Mouse (Mus musculus) mature B cell (primary cell): ENCODE results near the gene Rasa3.

ENCODE experiments used
- in situ Hi-C: fragments of 300-500 bp; cut with MboI; formaldehyde crosslinking; loops from 2 replicates; pipeline ENCODE4 v1.14.3; 2019

The Rasa3 gene

DNA sequence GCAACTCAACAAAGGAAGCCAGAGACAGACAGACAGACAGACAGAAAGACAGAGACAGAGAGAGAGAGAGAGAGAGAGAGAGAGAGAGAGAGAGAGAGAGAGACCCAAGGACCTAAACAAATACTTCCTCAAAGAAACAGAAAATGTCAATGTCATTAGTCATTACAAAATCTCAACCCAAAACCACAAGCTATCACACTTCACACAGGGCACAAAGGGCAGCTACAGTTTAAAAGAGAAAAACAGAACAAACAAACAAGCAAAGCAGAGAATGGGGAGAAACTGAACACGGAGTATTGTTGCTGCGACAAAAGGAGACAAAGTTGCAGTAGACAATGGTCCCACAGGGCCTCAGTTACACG lies 28.3 kb downstream of the Rasa3 start:
- in situ Hi-C loops: no loop called here

DNA sequence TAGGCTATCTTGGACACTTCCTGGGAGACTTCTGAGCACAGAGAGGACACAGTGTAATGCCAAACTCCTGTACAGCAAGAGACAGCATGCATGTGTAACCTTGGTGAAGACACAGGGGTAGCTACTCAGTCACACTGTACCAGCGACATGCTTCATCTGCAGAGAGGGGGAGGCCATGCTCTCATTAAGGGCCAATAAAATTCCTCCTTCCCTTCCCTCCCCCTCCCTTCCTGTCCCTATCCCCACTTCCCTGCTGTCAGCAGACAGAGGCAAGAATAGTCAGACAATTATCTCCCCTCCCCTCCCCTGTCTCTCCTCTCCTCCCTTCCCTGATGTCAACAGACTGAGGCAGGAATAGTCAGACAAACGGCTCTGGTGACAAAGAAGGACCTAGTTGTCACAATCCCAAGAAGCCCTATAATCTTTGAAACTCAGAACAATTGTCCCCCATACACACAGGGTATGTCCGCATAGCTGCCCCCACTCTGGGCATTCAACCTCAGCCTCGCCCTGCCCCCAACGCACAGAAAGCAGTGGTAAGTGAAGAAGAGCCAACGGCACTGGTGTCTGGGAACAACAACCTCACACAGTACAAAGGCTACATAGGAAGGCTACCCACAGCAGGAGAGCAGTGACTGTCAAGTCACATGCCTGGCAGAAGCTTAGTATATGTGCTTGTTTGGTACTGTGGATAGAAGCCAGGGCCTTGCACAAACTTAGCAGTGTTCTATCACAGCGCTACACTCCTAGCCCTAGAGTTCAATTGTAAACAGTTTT lies 28.8 kb downstream of the Rasa3 start:
- in situ Hi-C loops: no loop called here

DNA sequence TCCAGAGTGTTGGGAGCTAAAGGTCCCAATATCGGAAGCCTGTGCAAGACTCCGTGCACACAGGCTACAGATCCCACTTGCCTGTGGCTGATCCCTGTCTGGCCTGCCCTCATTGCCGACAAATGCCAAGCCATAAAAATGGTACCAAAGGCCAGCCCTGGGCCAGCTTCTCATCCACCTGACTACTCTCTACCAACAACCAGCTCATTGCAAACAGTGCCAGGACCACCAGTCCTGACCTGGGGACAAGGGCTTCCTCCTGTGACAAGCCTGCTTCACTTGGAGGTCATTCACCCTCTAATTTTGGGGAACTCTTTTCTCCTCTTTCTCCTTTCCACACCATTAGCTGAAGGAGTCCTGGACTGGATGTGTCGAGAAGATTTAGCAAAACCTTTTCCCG lies 29.8 kb downstream of the Rasa3 start:
- in situ Hi-C loops: no loop called here

DNA sequence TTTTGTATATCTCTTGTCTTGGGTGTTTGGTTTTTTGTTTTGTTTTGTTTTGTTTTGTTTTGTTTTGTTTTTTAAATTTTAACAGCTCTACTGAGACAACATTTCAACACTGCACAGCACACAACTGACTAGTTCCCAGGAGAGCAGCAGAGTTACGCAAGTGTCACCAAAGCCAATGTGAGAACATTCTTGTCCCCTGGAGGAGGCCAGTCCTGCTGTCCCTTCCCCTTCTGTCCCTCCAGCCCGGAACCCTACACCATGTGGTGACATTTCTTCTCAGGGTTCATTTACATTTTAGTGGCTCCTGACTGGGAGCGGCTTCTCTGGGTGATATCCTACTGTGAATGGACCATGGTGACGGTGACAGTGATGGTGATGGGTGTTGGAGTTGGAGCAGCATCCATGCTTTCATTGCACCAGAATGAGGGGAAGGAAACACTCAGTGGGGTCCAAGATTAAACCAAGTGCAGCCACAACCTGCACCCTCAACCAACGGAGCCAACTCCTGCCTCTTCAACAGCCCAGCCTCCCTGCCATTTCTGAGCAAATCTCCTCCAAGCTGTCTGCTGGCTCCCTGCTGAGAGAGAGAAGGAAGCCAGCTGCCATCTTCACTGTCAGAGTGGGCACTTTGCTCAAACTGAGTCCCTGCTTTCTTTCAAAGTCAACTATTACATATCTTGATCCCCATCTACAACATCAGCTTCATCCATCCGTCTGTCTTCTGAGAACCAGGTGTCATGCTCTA lies 32.3 kb downstream of the Rasa3 start:
- in situ Hi-C loops: no loop called here

DNA sequence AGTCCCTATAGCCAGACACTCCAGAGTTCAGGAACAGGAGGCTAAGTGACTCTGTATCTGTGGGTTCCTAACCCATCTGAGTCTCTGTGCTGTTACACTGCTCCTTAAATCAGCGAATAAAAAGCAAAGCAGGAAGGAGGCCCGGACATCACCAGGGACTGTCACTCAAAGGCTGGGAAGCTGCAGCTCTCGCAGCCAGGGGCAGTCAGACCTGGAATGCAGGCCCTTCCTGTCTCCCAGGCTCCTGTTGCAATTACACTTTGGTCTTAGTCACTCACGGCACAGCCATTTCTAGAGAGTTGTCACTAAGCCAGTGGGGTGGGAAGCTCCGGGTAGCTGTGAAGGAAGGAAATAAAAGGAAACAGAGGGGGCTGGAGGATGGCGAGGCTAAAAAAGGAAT lies 33.2 kb downstream of the Rasa3 start:
- in situ Hi-C loops: no loop called here

DNA sequence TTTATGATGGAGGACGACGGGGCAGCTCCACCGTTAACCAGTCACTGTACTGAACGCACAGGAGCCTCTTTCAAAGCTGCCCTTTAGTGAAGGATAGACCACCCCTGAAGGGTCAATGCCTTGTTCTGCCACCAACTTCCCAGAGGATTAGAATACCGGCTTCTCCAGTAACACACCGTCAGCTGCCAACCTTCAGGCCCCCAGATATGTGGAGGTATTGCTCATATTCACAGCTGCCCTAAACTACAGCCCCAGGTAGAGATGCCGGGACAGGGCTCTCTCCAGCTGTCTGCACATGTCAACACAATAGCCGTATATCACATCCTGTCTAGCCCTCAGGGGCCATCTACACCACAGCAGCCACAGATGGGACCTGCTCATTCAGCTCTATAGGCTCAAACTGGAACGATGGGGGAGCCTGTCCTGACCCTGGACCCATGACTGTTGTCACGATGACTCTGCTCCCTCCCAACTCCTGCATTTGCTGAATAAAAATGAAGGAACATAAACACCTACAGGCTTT lies 34.7 kb downstream of the Rasa3 start:
- in situ Hi-C loops: no loop called here

DNA sequence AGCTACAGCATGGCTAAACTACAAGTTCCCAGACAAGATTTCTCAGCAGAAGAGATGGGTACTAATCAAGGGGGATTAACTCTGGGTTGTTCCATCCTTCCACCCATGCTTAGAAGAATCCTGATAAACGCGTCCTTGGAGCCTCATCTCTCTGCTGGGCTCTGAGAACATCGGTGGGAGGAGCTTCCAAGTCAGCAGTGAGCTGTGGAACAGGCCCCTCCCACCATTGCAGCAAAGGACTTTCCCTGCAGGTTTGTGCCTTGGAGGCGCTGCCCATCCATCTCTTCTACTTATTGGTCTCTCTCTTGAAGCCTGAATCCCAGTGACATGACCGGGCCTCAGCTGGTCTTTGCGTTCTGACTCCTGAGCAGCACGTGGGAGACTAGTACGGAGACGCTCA lies 36.2 kb downstream of the Rasa3 start:
- in situ Hi-C loops: no loop called here

DNA sequence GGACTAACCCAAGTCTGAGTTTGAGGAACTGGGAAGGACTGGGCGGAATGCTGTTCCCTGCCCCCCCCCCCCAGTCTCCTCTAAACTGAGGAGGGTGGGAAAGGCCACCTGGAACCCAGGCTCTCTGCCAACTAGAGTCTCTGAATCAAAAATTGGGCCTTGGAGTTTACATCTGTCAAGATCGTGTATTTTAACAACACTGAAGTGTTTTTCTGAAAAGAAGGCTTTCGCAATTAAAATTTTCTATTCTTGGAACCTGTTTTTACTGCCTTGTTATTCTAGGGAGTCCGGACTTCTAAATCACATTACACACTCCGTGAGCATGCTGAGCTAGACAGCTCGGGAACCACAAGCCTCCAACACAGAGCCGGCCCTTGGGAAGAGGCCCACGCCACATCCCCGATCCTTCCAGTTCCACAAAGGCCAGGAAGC lies 36.9 kb downstream of the Rasa3 start:
- in situ Hi-C loops: no loop called here

DNA sequence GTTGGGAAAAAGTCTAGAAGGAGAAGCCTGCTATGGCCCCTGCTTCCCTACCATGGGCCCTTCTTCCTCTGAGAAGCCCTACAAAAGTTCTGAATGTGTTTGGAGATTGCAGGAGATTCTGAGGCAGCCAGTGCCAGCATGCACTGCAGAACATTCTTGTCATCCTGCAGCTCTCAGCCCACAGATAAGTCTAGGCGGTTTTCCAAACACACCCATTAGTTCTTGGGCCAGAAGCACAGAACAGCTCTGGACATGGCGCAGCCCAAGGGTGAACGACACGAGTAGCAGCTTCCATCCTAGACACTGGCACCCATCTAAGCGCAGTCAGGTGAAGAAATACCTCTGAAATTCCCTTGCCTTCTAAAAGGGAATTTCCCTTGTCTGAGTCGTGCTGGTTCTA lies 44.3 kb downstream of the Rasa3 start:
- in situ Hi-C loops: no loop called here

DNA sequence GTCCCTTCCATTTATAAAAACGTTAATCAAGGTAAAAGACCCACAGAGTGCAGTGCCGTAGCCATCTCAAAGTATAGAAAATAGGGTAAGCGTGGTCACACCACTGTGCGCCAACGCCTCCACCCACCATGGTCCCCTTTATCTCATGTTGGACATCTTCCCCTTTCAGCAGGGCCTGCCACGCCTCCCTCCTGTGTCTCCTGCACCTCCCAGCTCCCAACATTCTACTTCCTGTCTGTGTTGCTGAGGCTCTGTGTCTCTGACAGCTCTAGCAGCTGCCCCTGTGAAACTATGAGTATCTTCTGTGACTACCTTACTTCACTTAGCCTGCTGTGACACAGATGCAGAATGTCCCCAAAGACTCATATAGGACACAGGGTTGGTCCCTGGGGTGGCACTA lies 45.1 kb downstream of the Rasa3 start:
- in situ Hi-C loops: no loop called here

DNA sequence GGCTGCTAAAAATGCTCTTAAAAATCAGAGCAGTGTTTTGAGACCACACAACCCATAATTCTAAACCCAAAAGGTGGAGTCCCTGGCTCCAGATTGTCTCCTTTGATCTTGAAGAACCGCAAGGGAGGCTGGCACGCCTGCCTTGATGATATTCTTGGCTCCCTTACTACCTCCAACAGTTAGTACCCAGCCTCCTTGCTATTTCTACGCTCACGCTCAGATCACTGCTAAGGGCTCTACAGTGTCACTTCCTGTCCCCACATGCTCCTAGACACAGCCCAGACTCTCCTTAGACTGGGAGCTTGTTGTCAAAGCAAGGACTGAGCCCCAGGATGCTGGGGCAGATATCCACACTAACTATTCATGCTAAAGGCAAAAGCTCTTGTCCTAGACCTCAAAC lies 46.6 kb downstream of the Rasa3 start:
- in situ Hi-C loops: no loop called here

DNA sequence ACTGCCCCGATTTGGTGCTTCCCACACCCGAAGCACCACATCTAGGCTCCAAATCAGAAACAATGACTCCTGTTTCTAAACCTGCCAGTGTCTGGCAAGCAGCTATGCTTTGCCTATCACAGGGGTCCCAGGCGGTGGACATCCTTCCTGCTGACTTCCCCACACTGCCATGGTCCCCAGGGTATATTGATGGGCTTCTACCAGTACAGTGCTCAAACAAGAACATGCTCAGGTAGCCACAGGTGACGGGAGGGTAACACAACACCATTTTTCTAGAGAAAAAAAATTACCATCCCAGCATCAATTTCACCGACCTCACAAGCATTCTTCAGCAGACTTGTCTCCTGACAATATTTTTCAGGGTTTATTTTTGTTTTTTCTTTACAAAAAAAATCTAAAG lies 47.2 kb downstream of the Rasa3 start:
- in situ Hi-C loops: no loop called here

DNA sequence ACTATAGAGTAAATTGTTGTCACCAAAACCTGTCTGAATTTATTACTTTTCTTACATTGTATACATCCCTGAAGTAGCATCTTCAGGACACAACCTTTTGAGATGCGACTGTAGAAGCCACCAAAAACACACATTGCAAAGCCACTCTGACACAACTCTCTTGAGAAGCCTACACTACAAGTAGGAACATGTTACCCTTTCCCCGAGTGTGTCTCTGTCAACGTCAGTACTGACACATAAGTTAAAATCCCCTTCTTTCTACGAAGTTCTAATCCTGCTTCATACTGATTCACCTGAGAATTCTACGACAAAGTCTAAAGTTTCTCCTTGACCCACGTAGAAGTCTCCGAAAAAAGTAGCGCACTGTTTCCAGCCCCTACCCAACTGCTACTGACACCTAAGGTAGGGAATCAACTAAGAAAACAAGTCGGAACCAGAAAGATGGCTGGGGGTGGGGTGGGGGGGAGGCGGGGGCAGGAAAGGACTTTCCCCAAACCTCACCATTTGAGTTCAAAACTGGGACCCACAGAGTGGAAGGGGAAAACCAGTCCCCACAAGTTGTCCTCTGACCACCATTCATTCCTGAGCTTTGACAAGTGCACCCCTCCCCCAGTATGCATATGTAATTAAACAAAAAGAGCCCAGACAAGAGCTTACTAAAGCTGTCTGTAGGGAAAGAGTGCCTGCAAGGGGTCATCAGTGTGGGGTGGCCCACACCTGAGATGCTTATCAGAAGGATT lies 47.9 kb downstream of the Rasa3 start:
- in situ Hi-C loops: no loop called here

DNA sequence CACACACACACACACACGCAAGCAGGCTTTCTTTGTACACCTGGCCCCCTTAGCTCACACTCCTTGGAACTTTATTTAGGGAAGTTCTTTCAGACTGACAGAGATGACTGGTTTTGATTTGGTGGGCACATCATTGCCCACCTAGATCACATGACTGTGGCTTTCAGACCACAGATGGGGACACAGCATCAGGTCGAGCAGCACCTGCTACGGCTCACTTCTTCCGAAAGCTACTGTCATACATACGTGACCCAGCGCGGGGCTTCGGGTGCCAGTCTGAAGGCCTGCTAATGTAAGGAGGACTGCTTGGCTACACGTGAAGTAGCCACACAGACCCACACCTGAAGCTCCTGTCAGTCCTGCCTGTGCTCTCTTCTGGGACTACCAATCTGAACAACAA lies 49.3 kb downstream of the Rasa3 start:
- in situ Hi-C loops: no loop called here

DNA sequence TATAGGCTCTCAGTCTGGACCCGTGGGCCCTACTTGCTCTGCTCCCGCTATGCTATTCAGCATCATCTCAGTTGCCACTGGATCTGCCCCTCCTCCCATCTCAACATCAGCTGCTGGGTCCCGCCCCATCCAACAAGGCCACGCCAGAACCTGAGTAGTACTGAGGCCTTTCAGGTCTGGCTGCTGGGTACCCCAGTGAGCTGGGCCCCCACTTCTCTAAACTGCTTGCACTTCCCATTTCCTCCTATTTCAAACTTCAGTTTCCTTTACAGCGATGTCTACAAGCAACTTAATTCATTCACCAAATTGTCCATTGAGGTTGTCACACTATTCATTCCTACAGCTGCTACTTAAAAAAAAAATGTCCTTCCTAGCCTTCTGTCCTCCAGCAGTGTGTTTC lies 49.8 kb downstream of the Rasa3 start:
- in situ Hi-C loops: no loop called here

DNA sequence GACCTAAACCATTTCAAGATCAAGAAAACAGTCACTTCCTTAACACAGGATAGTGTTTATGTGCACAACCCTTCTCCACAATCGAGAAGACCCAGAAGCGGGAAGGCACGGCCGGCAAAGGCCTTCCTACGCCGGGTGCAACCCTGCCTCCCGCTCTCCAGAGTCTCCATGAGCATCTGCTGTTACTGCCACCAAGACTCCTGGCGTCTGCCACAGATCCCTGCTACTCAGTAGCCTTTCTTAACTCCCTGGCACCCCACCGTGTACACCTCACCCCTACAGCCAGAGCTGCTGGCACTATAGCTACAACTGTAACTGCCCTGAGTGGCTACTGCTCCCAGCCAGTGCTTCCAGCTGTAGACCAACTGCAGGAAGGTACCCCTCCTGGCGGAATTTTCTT lies 51.3 kb downstream of the Rasa3 start:
- in situ Hi-C loops: no loop called here

DNA sequence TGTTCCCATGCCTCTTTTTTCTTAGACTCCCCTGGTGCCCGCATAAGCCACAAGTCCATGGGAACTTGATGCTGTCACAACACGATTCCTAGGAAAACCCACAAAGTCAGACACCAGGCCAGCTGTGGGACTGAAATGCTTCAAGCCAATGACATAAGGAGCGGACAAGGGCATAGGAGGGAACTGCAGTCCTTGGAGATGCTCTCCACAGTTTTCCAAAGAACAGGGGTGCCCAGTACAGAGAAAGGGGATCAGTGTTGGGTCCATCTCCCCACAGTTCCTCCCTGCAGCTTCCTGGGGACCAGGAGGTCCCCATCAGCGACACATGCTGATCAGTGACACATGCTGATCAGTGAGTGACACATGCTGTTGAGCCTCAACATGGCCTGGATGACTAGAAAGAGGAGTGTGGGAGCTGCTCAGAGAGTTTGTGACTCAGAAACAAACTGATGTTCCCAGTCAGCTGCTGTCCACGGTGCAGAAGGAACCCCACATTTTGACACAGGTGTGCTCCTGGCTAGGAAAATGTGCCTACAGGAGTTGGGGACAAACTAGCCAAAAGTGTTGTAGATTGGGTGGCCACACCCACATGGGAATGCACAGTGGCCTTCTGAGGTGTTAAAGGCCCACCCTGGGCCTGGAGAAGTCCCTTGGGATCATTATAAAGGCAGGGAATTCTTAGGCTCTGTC lies 52.0 kb downstream of the Rasa3 start:
- in situ Hi-C loops: no loop called here

DNA sequence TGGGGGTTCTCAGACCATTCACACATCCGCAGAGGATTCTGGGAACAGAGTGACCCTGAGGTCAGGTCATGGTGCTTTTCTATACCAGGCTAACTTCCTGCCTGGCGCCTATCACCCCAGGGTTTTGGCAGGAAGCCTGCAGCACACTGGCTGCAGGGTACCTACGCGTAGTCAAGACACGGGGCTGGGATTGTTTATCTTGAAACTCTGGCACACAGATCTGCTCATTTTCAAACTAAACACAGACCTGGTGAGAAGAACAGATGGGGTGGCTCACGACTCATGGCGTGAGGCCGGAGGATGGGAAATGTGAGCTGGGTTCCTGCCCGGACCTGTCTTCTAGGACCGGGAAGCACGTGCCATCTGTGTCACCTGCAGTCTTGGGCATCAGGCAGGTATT lies 52.5 kb downstream of the Rasa3 start:
- in situ Hi-C loops: no loop called here

DNA sequence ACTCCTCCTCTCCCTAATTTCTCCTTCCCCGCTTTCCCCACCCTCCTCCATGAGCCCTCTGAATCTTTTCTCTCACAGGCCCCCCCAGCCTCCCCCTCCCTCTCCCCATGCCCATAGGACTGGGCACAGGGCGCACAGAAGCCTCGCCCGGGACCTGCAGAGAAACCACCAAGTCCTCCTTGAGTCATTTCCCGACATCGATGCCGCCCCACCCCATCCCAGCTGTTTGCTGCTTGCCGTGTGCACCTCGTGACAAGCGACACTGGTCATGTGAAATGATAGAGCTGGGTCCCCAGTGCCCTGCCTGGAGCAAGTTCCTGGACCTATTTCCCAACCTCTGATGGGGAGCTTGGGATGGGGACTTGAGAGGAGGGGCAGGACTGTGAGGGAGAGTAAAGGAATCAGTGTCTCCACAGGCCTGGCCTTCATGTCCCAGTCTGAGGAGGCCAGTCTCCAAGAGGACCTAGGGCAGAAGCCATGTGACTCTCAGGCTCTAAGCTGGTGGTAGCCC lies 53.4 kb downstream of the Rasa3 start:
- in situ Hi-C loops: no loop called here

DNA sequence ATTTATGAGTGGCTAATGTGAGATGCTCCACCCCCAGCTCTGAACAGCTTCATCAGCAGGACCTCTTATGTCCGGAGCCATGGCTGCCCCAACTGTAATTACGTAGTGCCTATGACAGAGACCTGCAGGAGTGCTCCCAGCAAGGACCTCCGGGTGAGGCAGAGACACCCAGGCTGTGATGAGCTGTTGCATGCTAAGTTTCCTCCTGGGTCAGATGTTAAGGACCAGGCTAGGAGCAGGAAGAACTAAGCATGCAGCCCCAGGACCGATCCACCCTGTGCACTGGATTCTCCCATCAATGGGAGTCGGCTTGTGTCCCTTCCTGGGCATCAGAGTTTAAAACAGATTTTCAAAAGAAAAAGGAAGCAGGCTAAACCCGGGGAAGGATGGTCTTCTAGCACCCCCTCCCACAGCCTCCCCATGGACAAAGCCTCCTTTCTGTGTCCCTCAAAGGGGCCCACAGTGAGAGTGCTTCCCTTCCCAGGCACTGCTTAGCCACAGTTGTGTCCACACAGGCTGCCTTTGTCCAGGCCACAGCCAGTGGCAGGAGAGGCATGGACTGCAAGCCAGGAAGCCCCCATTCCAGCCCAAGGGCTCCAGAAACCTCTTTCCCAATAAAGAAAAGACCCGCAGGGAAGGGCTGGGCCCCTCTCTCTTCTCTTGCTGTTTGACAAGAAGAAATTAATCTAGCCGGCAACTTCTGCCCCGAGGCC lies 54.2 kb downstream of the Rasa3 start:
- in situ Hi-C loops: no loop called here

DNA sequence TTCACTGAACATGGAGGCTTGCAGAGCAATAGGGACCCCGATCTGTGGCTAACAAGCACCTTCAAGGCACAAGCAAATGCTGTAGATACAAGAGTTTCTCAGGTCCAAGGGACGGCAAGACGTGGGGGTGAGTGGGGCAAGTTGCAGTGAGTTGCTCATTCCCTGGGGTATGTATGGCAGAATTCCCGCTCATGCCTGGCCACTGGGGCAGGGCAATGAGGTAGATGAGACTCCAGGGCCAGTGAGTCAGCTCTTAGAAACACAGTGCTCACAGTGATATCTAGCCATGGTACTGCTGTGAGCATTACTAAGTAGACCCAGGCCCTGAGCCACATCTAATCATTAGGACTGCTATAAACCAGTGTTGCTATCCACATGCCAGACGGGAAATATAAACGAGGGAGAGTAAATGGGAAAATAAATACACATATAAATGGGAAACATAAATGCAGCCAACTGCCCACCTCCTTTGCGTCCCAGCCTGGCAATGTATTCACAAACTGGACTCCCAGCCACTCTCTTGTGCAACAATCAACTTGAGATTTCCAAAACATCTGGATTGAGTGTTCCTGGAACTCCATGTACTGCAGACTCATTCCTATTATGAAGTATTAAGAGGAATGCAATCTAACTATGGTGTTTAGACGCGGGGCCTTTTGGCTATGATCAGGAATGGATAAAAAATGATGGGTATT lies 57.0 kb downstream of the Rasa3 start:
- in situ Hi-C loops: no loop called here
